Mouse (Mus musculus) adrenal gland, adult 18-20 months (tissue): ENCODE data around the gene Lcn10. TPM values are rescaled to one million over a fixed set of nuclear protein-coding genes. Genes with fewer than 3 reads are reported as not detected.
A peak's percentile ranks its signal among the peaks of the same experiment; 100 is the strongest.
"Not testable (repeated sequence)": the region's sequence is repeated elsewhere in the genome, so short reads cannot be mapped to it uniquely, and the experiment has no call there.

Experiments
- DNase-seq, 2 experiments: peaks; one replicate each; pipeline ENCODE4 v3.0.0; 2021 to 2022; ENCODE audit warnings: low spot score in 2 of 2
- long read RNA-seq, 2 experiments: library from polyadenylated mRNA; stranded (forward); transcript quantifications; one replicate each; pipeline ENCODE4 v2.0.0; 2021
- total RNA-seq, 2 experiments: library from RNA; stranded (reverse); gene quantifications; 1 replicate in 1 of 2; 2 replicates in 1 of 2; pipeline ENCODE4 v1.2.3; 2021

Gene Lcn10
- total RNA-seq, result not detected
- long read RNA-seq, experiment 1, result 0 reads
- long read RNA-seq, experiment 2, result 0 reads

DNA sequence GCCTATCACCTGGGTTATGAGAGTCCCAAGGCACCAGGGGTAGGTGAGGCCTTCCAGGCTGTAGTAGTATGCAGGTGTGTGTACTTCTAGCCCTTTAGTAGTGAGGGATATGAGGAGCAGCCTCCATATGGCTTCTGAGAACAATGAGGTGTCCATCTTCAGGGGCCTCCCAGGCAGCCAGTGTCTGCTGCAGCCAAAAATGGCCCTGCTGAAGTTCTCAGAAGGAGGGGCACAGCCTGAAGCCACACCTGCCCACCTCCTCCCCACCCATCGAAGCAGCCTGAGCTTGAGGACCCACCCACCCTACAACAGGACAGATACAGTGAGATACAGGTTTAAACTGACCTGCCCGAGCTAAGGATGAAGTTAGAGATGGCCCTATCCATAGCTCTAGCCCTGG is at the start of gene Lcn10:
TSS of gene Lcn10 (plus strand) at position 301 of the 400 bp plus-strand sequence.
- DNase-seq, result no peak

GRCm38 (mm10) chr2:25633616-25634015 is 48.9 kb upstream of the Lcn10 start:
- no peak for DNase-seq

DNA sequence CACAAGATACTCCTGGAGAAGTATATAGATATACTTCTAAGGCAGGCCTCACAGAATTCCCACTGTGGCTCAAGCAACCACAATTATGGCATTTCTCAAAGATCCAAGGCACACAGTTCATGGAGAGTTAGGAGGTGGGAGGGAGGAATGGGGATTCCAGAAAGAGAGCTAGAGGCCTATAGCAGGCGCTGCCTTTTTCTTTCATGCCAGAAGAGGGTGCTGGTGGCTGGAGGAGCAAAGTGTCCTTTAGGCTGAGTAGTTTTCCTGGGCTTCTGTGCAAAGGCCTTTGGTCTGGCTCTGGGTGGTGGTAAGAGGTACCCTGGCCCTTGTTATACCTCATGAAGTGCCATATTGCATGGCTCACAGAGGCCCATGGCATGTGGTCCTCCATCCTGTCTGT is 48.5 kb upstream of the Lcn10 start:
- no peak for DNase-seq

- DNase-seq, result peak; percentile 39 to 55
Observed at GRCm38 (mm10) chr2:25639890-25640289, 42.6 kb upstream of the Lcn10 start.

DNA sequence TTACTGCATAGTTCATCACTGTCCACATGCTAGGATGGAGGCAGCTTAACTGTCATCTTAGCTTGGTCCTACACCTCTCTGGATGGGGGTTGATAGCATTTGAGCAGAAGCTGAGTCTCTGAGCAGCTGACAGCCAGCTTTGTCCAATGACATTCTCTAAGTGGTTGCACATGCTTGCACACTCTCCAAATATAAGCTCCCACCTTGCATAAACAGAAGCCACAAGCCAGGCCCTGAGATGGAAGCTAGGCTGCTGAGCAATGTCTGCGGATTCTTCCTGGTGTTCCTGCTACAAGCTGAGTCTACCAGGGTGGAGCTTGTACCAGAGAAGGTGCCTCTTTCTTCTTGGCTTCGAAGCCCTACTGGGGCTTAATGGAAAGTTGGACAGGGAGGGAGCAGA is 29.6 kb upstream of the Lcn10 start, which contains the start of gene Lcn8:
TSS of gene Lcn8 (plus strand) at position 219 of the 400 bp plus-strand sequence.
- DNase-seq, result no peak

- no peak for DNase-seq
Observed at GRCm38 (mm10) chr2:25654502-25654901, 28.0 kb upstream of the Lcn10 start.

GRCm38 (mm10) chr2:25656691-25657090 is 25.8 kb upstream of the Lcn10 start:
- no peak for DNase-seq

DNA sequence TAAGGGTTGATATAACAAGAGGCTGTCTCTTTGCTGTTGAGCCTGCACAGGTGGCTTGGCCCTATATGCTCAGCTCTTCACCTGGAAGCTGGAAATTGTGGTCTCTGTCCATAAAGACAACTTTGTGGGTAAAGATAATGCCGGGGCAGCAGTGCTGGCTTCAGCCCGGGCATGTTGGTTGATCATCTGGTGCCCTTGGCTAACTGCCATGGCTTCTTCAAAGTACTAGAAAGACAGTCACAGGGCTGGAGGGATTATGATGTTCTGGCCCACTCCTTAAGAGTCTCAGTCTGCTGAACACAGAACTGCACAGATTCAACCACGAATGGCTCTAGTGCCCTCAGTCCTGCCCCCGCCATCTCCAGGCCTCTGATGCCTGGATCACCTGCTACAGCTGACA is 25.3 kb upstream of the Lcn10 start:
- no peak for DNase-seq

GRCm38 (mm10) chr2:25657652-25658051 is 24.9 kb upstream of the Lcn10 start, which contains the start of gene Lcn5:
TSS of gene Lcn5 (plus strand) at chr2:25657952.
- no peak for DNase-seq

- no peak for DNase-seq
Observed at GRCm38 (mm10) chr2:25660279-25660678, 22.2 kb upstream of the Lcn10 start.

DNA sequence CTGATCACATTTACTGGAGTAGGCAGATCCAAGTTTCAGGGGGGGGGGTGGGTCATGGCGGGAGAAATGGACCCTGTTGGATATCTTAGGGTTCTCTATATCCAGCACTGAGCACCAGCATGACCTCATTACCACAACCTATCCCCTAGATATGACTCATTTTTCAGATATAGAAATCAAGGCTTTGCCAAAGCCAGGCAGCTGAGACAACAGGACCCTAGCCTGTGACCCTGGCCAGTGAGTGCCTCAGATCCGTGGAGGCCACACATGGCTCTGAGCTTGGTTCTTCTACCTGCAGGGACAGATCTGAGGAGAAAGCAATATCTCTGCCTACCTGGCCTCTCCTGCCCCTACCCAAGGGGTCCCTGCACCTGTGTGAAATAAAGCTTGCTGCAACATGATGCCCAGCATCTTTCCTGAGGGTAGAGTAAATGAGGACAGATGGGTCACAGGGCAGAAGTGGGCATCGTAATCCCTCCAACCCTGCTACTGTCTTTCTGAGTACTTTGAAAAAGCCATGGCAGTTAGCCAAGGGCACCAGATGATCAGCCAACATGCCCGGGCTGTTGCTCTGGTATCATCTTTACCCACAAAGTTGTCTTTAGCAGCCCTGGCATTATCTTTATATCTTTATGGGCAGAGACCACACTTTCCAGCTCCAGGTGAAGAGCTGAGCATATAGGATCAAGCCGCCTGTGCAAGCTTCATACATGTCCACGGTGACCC is 21.1 kb upstream of the Lcn10 start:
- DNase-seq, result no peak

DNA sequence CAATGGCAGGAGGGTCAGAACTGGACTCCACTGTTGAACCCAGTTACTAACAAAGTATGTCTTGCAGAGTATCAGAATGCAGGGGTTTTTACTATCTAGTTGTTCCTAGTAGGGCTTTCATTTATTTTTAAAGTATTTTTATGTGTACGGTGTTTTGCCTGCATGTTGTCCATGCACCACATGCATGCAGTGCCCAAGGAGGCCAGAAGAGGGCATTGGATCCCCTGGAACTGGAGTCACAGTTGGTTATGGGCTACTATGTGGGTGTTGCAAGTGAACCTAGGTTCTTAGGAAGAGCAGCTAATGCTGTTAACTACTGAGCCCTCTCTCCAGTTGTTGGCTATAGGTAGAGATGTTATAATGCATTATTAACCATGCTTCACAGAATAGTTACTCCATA is 19.0 kb upstream of the Lcn10 start:
- peak; percentile 70 to 77 for DNase-seq

DNA sequence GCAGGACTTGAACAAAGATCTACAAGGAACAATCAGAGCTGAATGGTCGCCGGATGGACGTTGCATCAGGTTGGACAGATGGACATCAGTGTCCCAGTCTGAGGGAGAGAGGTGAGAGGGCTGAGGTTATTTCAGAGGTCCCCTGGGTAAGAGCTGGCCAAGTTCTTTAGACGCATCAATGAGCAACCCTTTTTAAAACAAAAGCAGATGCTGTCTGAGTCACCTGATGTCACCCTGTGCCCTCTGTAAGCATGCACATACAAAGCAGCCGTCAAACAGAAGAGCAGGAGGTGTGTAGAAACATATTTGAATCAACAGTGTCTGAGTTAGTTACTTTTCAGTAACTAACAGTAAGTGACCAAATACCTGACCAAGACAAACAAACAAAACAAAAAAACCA is 18.4 kb upstream of the Lcn10 start:
- DNase-seq, result no peak

DNA sequence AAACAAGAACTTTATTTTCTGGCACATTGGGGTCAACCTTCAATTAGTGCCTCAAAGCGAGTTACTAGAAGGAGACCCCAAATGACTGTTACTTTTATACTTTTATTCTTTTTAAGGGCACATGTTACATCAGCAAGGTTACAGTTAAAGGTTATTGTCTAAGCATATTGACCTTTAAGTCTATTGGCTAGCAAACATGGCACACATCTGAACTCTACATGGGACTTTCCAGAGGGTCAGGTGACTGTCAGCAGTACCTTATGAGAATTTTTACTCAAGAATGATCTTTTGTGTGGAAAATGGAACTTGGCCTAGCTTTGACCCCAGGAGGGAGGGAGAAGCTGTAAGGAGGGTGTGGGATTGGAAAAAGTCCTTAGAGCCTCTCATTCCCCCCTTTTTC is 16.0 kb upstream of the Lcn10 start:
- DNase-seq, result no peak

DNA sequence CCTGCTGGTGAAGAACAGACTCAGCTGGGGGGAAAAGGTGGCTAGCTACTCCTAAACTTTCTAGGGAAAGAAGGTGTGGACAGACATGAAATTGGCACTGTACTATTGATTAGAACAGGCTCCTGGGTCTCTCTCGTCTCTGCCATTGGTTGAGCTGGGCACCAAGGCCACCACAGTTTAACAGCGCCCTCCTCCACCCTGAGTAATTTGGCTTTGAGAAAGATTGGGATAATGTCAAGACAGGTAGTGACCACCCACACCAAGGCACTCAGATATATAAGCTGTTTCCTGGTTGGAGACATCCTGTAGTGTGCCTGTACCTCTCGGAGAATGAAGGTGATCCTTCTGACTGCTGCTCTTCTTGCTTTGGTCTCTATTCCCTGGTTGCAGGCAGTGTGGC is 6.0 kb upstream of the Lcn10 start, which contains the start of gene Lcn6:
TSS of gene Lcn6 (plus strand) at position 301 of the 400 bp plus-strand sequence.
- no peak for DNase-seq

GRCm38 (mm10) chr2:25679559-25679958 is 3.0 kb upstream of the Lcn10 start:
- no peak for DNase-seq

DNA sequence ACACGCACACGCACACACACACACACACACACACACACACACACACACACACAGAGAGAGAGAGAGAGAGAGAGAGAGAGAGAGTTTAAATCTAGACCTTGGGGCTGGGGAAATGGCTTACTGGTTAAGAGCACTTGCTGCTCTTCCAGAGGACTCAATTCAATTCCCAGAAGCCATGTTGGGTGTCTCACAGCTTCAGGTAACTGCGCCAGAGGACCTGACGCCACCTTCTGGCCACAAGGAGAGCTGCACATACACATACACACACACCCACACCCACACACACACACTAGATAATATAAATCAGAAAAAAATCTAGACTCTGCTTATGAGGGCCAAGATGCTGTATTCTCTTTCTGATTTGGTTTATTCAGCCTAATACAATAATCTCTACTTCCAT is 4.4 kb downstream of the Lcn10 start:
- DNase-seq, result no peak

DNA sequence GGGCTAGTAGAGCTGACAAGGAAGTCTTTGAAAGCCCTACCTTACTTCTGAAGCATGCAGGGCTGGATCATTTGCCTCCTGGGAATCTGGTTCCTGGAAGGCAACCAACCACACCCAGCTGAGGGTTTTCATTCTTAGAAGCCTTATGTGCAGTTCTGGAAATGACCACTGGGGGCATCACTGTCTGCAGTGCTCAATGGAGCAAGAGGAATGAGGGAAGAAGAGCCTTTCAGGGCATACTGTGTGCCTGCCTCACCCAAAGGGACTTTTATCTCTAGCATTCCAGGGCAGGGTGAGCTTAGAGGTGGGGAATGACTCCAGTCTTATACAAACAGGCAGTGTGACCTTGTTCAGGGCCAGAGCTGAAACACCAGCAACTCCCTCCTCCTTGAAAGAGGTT is 12.1 kb downstream of the Lcn10 start:
- DNase-seq, result peak; percentile 61 to 73

DNA sequence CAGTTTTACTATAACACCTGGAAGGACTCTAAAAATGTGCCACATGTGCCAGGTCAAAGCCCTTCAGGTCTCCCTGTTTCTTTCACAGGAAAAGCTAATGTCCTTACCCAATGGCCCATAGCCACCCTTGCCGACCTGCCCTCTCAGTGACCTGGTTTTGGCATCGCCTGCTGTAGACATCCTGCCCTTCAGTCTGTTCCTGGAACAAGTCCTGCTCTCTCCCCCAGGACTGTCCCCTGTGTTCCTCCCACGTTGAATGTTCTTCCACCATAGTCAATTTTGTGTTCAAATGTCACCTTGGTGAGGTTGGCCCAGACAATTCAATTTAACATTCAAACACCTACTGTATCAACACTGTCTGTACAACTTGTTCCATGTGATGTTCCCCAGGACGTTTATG is 14.4 kb downstream of the Lcn10 start:
- DNase-seq, result peak in 1 of 2 experiments; percentile 40

DNA sequence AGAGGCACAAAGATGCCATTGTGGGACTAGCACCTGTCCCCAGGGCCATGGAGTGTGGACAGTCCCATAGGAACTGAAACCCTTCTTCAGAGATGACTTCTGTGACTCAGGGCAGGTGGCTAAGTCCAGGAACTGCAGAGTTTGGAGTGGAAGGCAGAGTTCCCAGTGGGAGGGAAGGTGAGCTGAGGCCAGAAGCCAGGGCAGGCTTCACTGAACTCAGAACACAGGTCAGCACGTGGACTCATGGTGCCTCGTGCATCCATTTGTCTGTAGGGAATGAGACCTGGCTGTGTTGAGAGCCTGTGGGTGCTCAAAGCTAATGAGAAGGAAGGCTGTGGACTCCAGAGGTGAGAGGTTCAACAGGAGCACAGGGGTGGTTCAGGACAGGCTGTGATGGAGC is 16.2 kb downstream of the Lcn10 start:
- DNase-seq, result no peak

DNA sequence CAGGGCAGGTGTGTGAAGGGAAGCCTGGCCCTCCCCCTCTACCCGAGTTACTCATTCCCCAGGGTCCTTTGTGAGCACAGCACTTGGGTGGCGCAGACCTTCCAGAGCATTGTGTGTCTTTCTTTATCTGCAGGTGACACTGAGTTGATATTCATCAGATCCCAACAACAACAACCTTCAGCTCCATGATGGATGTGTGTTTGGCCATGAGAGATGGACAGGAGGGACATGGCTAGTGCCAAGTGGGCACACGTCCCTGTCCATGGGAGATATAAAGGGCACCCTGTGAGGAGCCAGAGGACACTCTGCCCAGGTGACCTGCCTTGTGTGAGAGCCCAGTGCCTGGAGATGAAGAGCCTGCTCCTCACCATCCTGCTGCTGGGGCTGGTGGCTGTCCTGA is 17.2 kb downstream of the Lcn10 start, which contains the start of gene Obp2a:
TSS of gene Obp2a (plus strand) at position 301 of the 400 bp plus-strand sequence.
- not testable (repeated sequence) for DNase-seq

GRCm38 (mm10) chr2:25701001-25701400 is 18.5 kb downstream of the Lcn10 start:
- DNase-seq, result no peak

GRCm38 (mm10) chr2:25703706-25704105 is 21.2 kb downstream of the Lcn10 start:
- no peak for DNase-seq
